Mouse (Mus musculus): Measurements from ENCODE around the gene B3galt1. TPM values are rescaled to one million over a fixed set of nuclear protein-coding genes. Genes with fewer than 3 reads are reported as not detected.

B3galt1 gene
- polyA plus RNA-seq, 1 experiment, result 0.42 TPM

DNA sequence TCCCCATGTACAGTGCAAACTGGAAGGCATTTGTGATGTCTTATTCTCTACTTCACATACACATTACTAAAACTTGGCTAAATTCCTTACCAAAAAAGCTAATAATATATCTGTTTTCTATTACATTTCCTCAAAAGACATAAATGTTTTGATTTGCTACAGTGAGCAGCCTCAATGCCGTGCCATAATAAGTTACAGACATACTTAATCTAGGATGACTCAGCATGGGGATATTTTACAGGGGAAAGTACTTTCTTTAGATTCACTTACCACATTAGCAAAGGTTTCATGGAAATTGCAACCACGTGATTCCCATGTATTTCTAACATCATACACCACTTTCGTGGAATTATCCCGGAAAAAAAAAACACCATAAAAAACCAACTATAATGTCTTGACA, 495.7 kb downstream of the B3galt1 start:
- DNase-seq (ENCODE audit: low read depth), result no peak

DNA sequence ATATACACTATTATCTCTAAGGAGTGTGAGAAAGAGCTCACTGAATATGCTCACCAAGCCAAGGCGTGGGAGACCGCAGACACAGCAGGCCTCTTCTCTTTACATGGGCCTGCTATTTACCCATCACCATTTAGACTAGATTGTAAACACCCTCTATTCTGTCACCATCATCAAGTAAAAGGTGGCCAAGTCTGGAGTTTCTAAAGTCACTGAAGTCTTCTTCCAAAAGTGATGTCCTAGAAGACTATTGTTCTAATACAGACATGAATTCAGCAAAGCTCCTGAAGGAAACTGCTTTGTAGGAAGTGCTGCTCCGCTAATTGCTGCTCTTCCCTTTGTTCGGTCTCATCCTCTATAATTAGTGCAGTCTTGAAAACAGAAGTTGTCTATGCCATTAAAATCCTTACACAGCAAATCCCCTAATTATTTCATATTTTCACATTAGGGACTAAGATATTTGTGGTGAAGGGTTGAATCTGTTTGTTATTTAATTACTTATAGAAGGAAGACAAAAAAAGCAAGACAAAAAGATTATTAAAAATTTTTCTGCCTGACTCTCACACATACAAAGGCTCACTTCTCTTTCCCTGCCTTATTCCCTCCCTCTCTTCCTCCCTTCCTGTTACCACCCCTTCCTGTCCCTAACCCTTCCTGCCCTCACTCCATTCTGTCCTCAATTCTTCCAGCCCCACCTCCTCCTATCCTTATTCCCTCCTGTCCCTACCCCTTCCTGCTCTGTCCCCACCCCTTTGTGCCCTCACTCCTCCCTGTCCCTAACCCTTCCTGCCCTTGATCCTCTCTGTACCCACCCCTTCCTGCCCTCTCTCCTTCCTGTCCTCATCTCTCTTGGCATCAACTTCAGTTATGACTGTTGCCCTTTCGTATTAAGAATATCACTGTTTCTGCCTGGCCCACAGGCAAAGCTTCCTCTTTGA, 514.0 kb downstream of the B3galt1 start:
- DNase-seq (ENCODE audit: low read depth), result no peak

DNA sequence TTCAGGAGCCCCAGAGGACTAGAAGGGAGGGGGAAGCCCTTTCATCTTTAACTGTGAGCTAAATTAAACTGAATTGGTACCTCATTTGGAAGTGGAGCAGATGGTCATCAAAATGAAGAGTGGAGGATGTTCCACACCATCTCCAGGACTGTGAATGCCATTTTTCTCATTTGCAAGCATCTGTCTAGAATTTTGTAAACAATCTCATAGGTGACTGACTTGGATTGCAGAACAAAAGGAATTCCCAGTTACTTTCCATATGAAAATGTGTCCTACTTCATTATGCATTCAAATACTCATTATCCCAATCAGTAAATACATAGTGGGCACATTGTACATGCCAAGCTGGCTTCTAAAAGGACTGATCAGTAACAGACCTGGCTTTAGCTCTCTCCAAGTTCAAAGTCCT, 515.2 kb downstream of the B3galt1 start:
- no peak for DNase-seq (ENCODE audit: low read depth)

DNA sequence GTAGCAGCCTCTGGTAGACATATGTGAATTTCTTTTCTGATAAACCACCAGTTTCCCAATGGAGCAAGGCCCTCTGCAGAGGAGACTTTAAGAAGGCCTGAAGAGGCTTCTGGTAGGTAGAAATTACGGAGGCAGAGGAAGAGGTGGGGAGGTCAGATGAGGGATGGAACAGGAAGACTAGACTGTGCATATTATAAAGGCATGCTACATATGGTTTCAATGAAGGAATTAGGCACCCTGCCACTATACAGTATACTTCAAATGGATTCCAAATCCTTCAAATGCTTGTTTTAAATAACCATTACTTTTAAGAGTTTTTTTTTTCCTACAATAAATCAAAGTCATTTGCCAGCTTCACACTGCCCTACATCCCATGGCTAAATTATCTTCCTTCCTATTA, 518.8 kb downstream of the B3galt1 start:
- no peak for DNase-seq (ENCODE audit: low read depth)

DNA sequence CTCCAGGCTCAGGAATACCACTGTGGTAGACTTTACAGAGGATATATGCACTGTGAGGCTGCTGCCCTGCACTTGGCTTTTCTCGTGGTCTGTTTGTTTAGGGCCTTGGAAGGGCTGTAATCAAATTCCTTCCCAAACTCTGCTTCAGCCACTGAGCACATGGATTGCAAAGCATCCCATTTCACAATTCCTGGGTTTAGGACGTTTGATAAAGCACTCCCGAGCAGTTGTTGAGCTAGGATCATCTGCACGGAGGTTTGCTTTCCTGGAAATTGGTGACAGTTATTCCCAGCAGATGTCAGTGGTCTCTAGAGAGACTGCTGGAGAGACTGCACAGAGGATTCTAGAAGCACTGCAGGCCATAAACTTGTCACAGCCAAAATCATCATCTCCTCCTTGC, 520.4 kb downstream of the B3galt1 start:
- DNase-seq (ENCODE audit: low read depth), result no peak

DNA sequence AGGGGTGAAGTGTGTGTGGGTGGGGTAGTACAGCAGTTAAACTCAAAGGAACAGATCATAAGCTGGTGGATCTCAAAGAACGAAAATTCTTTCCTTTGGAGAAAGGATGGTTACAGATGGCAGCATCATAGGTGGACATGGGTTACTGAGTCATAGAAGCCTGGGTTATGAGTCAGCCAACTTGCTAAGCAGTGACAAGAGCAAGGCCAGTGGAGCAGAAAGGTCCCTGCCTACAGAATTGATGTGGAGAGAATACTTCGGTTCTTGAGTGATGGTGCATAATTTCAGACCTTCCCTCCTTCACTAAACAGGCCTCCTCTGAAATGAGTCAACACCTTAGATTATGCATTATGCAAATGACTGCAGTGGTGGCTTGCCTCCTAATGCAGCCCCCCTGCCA, 525.9 kb downstream of the B3galt1 start:
- DNase-seq (ENCODE audit: low read depth), result no peak

- DNase-seq (ENCODE audit: low read depth), result no peak
Measured at GRCm38 (mm10) chr2:68104641-68105040, 539.0 kb downstream of the B3galt1 start.

GRCm38 (mm10) chr2:68118076-68118475, 552.4 kb downstream of the B3galt1 start:
- DNase-seq (ENCODE audit: low read depth), result no peak

DNA sequence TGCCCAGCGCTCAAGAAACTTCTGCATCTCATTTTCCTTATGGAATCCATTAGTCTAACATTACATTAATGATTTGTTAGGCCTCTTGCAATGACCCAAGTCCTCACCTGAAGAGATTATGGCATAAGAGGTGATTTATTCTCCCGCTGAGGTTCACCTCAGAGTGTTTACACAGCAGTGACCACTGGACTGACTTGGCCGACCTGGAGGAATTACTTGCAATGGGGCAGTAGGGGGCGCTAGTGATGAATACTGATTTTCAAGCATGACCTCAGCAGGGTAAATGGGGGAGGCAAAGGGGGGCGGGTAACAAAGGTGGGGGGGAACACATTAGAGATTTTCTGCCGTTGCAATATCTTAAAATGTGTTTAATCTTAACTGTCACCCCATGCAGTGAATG, 559.1 kb downstream of the B3galt1 start:
- no peak for DNase-seq (ENCODE audit: low read depth)

GRCm38 (mm10) chr2:68141094-68141493, 575.4 kb downstream of the B3galt1 start:
- no peak for DNase-seq (ENCODE audit: low read depth)

- no peak for DNase-seq (ENCODE audit: low read depth)
Measured at GRCm38 (mm10) chr2:68143292-68143691, 577.6 kb downstream of the B3galt1 start.

DNA sequence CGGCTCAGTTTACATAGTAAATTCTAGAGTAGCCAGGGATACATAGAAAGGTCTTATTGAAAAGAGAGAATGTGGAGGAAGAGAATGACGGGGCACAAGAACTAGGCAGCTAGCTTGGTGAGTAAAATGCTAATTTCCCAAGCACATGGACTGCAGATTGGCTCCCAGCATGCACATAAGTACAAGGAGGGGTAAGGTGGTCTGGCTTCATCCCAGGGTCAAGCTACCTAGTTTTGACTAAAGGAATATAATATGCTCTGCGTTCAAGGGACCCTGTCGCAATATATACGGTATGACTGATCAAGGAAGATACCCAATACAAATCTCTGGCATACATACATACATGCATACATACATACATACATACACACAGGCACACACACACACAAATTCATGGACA, 594.1 kb downstream of the B3galt1 start:
- DNase-seq (ENCODE audit: low read depth), result no peak

- DNase-seq (ENCODE audit: low read depth), result no peak
Measured at GRCm38 (mm10) chr2:68160566-68160965, 594.9 kb downstream of the B3galt1 start.

GRCm38 (mm10) chr2:68162012-68162411, 596.3 kb downstream of the B3galt1 start:
- no peak for DNase-seq (ENCODE audit: low read depth)

GRCm38 (mm10) chr2:68171306-68171705, 605.6 kb downstream of the B3galt1 start:
- DNase-seq (ENCODE audit: low read depth), result no peak

Other genes with a start within 250 kb of the B3galt1 start
- not detected in 2 replicates for gene Gm21830, start 152.1 kb upstream of the B3galt1 start, polyA plus RNA-seq (2012; rRNA removed)
- gene Gm26727, start 132.7 kb upstream of the B3galt1 start, polyA plus RNA-seq (2012; rRNA removed), result not detected in 2 replicates
- 0.05 TPM in 1 of 2 replicates, not detected in the other for gene Xirp2, start 119.9 kb upstream of the B3galt1 start, polyA plus RNA-seq (2012; rRNA removed)

All from gonadal fat pad, adult 2 months (tissue).